Mouse (Mus musculus) cerebellum, adult 18-20 months (tissue): Measurements from ENCODE around the gene Eno3.

Experiments used
- DNase-seq, 2 experiments: peaks; one replicate each; pipeline ENCODE4 v3.0.0; 2021

The Eno3 gene

DNA sequence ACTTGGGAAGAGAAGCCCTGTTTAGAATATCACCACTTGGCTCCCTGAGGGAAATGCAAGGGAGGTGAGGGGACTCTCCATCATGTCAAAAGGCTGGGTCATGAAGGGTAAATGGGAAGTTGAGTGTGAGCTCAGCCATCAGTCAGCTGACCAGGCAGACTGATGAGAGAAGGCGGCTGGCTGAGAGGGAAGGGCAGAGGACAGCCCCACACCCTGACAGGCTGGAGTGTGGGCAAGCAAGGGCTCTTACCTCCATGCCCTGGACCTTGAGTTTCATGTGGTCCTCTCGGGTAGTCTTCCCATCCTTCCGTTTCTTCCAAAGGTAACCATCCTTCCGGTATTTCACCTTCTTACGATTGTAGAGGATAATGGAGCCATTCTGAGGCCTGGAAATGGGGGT, 26.6 kb downstream of the Eno3 start:
- DNase-seq, result no peak

- DNase-seq, result peak; percentile 71 to 78
These were observed 30.0 kb downstream of the Eno3 start for GRCm38 (mm10) chr11:70686901-70687566.

DNA sequence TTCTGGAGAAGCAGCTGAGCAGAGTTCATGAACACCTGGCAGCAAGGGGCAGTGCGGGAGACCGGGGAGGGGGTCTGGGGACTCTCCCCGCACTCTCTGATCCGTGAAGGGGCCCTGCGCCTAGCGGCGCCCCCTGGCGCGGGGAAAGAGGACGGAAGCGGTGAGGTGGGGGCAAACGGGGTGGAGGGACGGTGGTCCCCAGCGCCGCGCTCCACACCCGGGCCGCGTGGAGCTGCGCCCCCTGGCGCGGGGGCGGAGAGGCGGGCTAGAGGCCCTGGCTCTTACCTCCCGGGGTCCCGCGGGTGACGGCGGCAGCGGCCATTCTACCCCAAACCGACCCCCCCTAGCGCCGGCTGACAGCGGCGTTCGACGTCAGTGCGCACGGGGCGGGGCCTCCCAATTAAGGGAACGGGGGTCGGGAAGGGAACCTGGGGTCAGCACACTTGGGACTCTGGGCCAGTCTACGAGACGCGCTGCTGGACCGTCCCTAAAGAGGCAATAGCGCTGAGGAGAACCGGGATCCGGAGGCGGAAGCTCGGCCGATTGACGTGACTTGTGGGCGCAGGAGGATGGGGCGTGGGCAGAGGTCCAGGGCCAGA, 30.7 kb downstream of the Eno3 start, which contains the start of gene Camta2:
Camta2 (minus strand) TSS at position 505 of the 599 bp plus-strand sequence.
- peak; percentile 90 to 91 for DNase-seq

- no peak for DNase-seq
These were observed 31.4 kb downstream of the Eno3 start for GRCm38 (mm10) chr11:70688372-70688771.

DNA sequence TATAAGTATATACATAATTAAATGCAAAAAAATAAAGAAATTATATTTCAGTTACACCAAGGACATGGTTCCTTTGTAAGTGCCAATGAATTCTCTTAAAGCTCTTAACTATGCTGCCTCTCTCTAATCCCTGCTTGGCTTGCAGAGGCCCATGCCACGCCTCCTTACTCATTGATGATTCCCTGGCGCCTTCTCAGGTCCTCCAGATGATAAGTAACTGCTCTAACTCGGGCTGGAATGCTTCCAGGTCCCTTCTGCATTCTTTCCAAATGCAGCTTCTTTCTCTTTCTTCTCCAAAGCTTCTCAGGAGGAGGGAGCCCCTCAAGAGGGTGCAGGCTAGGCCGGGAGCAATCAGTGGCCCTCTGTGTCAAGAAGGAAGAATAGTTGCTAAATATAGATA, 32.6 kb downstream of the Eno3 start:
- DNase-seq, result no peak

GRCm38 (mm10) chr11:70693504-70693903, 36.5 kb downstream of the Eno3 start:
- no peak for DNase-seq

DNA sequence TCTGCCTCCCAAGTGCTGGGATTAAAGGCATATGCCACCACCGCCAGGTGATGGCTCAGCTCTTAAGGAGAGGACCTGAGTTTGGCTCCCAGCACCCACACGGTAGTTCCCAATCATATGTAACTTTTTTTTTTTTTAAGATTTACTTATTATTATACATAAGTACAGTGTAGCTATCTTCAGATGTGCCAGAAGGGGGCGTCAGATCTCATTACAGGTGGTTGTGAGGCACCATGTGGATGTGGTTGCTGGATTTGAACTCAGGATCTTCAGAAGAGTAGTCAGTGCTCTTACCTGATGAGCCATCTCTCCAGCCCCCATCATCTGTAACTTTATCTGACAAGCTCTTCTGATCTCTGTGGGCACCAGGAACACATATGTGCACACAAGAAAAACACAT, 40.4 kb downstream of the Eno3 start:
- no peak for DNase-seq

- DNase-seq, result no peak
These were observed 42.0 kb downstream of the Eno3 start for GRCm38 (mm10) chr11:70699051-70699450.

DNA sequence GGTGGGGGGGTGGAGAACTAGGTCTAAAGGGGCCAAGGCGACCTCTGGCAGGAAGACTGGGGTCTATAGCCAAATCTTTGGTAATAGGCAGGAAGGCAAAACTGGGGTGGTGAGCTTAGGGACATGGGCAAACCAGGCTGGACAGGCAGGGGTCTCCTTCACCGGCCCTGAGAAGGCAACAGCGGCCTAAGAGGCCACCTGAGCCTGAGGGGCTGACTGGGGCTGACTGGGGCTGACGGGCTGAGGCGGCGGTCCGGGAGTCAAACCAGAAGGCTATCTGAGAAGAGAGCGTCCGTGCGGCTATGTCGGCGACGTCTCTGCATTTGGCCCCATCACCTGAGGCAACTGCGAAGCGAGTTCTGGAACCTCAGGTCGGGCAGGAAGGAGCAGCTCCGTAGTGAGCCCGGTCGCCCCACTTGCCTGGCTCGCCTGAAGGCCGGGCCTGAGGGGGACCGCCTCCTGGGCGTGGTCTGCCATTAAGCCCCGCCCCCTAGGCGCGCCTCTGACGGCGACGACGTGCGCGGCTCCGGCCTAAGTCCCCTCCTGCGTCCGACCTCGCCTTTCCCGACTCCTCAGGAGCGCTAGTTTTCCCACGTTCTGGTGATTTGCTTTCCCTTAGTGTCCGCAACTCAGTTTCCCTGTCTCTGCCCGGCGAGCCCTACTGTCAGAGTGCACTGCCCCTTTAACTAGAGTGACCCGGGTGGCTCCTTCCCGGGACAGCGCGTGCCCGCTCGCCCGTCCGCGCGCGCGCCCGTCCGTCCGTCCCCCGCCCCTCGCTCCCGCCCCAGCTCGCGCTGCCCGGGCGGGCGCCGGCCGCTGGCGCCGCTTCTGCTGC, 42.9 kb downstream of the Eno3 start, which contains the start of the genes Inca1 and Kif1c:
Inca1 (minus strand) TSS at position 434 of the 835 bp plus-strand sequence.
Kif1c (plus strand) TSS at position 827 of the 835 bp plus-strand sequence.
- peak; percentile 94 to 99 for DNase-seq

DNA sequence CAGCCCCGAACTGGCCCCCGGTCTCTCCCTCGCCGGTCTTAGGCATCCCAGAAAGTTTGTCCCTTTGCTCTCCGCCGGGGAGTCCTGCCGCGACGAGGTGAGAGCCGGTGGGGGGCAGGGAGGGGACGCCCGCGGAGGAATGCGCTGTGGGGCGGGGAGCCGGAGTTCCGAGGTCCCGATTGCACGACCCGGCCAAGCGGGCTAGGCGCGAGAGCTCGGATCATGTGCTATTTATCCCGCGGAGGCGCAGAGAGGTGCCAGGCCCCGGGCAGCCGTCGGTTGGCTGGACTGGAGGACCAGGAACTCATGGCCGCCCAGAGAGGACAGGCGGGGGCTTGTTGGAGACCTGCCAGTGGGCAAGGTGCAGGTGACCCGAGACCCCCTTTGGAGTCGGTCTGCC, 43.6 kb downstream of the Eno3 start:
- DNase-seq, result peak; percentile 55 to 72

- no peak for DNase-seq
These were observed 44.4 kb downstream of the Eno3 start for GRCm38 (mm10) chr11:70701221-70701955.

GRCm38 (mm10) chr11:70701984-70702733, 45.2 kb downstream of the Eno3 start:
- DNase-seq, result no peak

- no peak for DNase-seq
These were observed 45.8 kb downstream of the Eno3 start for GRCm38 (mm10) chr11:70702781-70703180.

- no peak for DNase-seq
These were observed 49.1 kb downstream of the Eno3 start for GRCm38 (mm10) chr11:70706127-70706526.

- DNase-seq, result no peak
These were observed 54.0 kb downstream of the Eno3 start for GRCm38 (mm10) chr11:70711026-70711425.
